Mouse (Mus musculus) kidney, postnatal 25 days (tissue): ENCODE measurements around the gene Mrps23.
A peak's percentile ranks its signal among the peaks of the same experiment; 100 is the strongest.

Source experiments
- DNase-seq, 2 experiments: peaks; one replicate each; pipeline ENCODE4 v3.0.0; 2021; ENCODE audit warnings: mixed read lengths in 2 of 2

The Mrps23 gene

GRCm38 (mm10) chr11:88203712-88204532, at the start of gene Mrps23:
Mrps23 (plus strand) TSS chr11:88204388.
- DNase-seq: peak; percentile 93 to 98

GRCm38 (mm10) chr11:88154500-88154899, 49.7 kb upstream of the Mrps23 start:
- no peak for DNase-seq

- DNase-seq: peak in 1 of 2 experiments; percentile 69
These were observed 48.7 kb upstream of the Mrps23 start for GRCm38 (mm10) chr11:88155451-88155850.

GRCm38 (mm10) chr11:88155998-88156397, 48.2 kb upstream of the Mrps23 start:
- peak in 1 of 2 experiments; percentile 60 for DNase-seq

GRCm38 (mm10) chr11:88156403-88156802, 47.8 kb upstream of the Mrps23 start:
- DNase-seq: no peak

GRCm38 (mm10) chr11:88158842-88159246, 45.3 kb upstream of the Mrps23 start:
- peak; percentile 46 to 72 for DNase-seq

GRCm38 (mm10) chr11:88159389-88159788, 44.8 kb upstream of the Mrps23 start:
- no peak for DNase-seq

GRCm38 (mm10) chr11:88160316-88160715, 43.9 kb upstream of the Mrps23 start:
- DNase-seq: peak in 1 of 2 experiments; percentile 53

- DNase-seq: peak; percentile 82 to 92
These were observed 43.1 kb upstream of the Mrps23 start for GRCm38 (mm10) chr11:88161051-88161581.

- peak; percentile 96 for DNase-seq
These were observed 42.4 kb upstream of the Mrps23 start for GRCm38 (mm10) chr11:88161651-88162362.

- DNase-seq: no peak
These were observed 41.4 kb upstream of the Mrps23 start for GRCm38 (mm10) chr11:88162740-88163139.

- no peak for DNase-seq
These were observed 39.9 kb upstream of the Mrps23 start for GRCm38 (mm10) chr11:88164213-88164723.

GRCm38 (mm10) chr11:88164801-88165377, 39.3 kb upstream of the Mrps23 start:
- peak; percentile 85 to 94 for DNase-seq

GRCm38 (mm10) chr11:88165683-88166364, 38.4 kb upstream of the Mrps23 start:
- DNase-seq: peak in 1 of 2 experiments; percentile 46

- no peak for DNase-seq
These were observed 37.7 kb upstream of the Mrps23 start for GRCm38 (mm10) chr11:88166471-88166870.

GRCm38 (mm10) chr11:88168611-88169010, 35.6 kb upstream of the Mrps23 start:
- DNase-seq: no peak

GRCm38 (mm10) chr11:88169531-88170040, 34.6 kb upstream of the Mrps23 start:
- no peak for DNase-seq

- no peak for DNase-seq
These were observed 33.6 kb upstream of the Mrps23 start for GRCm38 (mm10) chr11:88170606-88171005.

- DNase-seq: peak in 1 of 2 experiments; percentile 43
These were observed 32.2 kb upstream of the Mrps23 start for GRCm38 (mm10) chr11:88171876-88172442.

- DNase-seq: peak; percentile 75 to 86
These were observed 31.4 kb upstream of the Mrps23 start for GRCm38 (mm10) chr11:88172601-88173325.
